Mouse (Mus musculus) ES-E14 (cell line): ENCODE data around the gene Slc1a3.

Experiments used
- HCFC1 ChIP-seq: IDR thresholded peaks from 2 replicates; pipeline ENCODE4 v1.6.1; 2012; ENCODE audit warnings: low read length, inconsistent platforms, borderline replicate concordance; ENCODE audit not compliant: insufficient read depth
- MAFK ChIP-seq: IDR thresholded peaks from 2 replicates; pipeline ENCODE4 v1.6.1; 2014; ENCODE audit warnings: mild to moderate bottlenecking, low read depth, low read length, inconsistent platforms; ENCODE audit not compliant: insufficient read depth
- ZC3H11A ChIP-seq: IDR thresholded peaks from 2 replicates; pipeline ENCODE4 v1.6.1; 2012; ENCODE audit warnings: low read depth, mild to moderate bottlenecking, inconsistent platforms, low read length, borderline replicate concordance
- ZNF384 ChIP-seq: IDR thresholded peaks from 2 replicates; pipeline ENCODE4 v1.6.1; 2012; ENCODE audit warnings: low read depth, low read length, inconsistent platforms

DNA sequence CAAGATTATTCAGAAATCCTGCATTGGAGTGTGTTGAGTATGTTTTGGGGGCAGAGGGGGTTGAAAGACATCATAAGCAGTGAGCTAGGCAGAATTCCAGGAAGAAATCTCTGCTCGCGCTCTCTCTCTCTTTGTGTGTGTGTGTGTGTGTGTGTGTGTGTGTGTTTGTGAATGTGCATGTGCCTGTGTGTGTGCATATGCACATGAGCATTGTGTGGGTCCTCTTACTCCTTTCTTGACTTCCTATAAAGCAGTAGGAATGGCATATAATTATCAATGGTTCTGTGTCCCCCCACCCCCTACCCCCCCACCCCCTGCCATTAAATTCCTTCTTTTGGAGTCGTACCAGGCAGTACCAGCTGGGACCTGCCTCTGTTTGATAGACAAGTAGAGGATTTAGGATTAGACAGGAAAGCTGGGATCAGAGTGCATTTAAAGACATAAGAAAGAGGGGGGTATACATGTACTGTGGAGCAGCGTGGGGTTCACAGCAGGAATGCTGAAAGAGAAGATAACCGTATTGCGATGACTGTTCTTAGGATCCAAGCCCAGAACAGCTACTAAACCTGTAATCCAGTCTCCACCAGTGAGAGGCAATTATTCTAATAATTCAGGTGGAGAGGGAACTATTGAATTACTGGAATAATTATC is 104.9 kb downstream of the Slc1a3 start:
- TF ChIP-seq ZNF384 (no peak), ZC3H11A (no peak), MAFK (no peak), HCFC1 (no peak)
